Mouse (Mus musculus): ENCODE results near the gene Gm20547. TPM values are rescaled to one million over a fixed set of nuclear protein-coding genes. Genes with fewer than 3 reads are reported as not detected.
A peak's percentile ranks its signal among the peaks of the same experiment; 100 is the strongest.
"Not testable (repeated sequence)": the region's sequence is repeated elsewhere in the genome, so short reads cannot be mapped to it uniquely, and the experiment has no call there.

The Gm20547 gene
- polyA plus RNA-seq, 1 experiment from 2014 or later: 0.06 TPM

- no peak overlapping the region for H3K4me3 ChIP-seq
- no peaks in the 10 kb centered on the region for H3K9me3 ChIP-seq (replicated peaks)
- no peaks in the 10 kb centered on the region for H3K27me3 ChIP-seq (ENCODE audit: low read depth, poor library complexity, severe bottlenecking)
- no peak for DNase-seq (ENCODE audit: low spot score)
- WGBS: 93% methylated on average over 9 of the region's 9 CpGs
- H3K27ac ChIP-seq: no peak overlapping the region
- H3K36me3 ChIP-seq: peaks cover 72% of the 10 kb centered on the region
- peaks cover 17% of the 10 kb centered on the region for H3K4me1 ChIP-seq
Observed at GRCm38 (mm10) chr17:34902895-34903294, 21.1 kb upstream of the Gm20547 start.

- WGBS: 93% methylated on average over 9 of the region's 10 CpGs
- H3K27ac ChIP-seq; H3K4me3 ChIP-seq; DNase-seq (ENCODE audit: low spot score); H3K27me3 ChIP-seq (ENCODE audit: low read depth, poor library complexity, severe bottlenecking); H3K9me3 ChIP-seq (replicated peaks): not testable (repeated sequence)
- peaks cover 63% of the 10 kb centered on the region for H3K36me3 ChIP-seq
- peaks cover 27% of the 10 kb centered on the region for H3K4me1 ChIP-seq
Observed at GRCm38 (mm10) chr17:34901948-34902347, 20.1 kb upstream of the Gm20547 start.

DNA sequence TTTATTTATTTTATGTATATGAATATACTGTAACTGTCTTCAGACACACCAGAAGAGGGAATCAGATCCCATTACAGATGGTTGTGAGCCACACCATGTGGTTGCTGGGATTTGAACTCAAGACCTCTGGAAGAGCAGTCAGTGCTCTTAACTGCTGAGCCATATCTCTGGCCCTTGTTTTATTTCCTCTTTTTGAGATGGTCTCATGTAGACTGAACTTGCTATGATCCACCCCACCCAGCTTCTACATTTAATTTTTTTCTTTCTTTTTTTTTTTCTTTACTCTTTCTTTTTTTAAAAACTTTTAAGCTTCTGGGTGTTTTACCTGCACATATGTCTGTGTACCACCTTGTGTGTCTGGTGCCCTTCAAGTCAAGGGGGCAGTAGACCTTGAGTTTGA lies 19.0 kb upstream of the Gm20547 start:
- not testable (repeated sequence) for H3K27ac ChIP-seq; DNase-seq (ENCODE audit: low spot score); H3K9me3 ChIP-seq (replicated peaks); H3K4me3 ChIP-seq; H3K27me3 ChIP-seq (ENCODE audit: low read depth, poor library complexity, severe bottlenecking)
- Histone ChIP-seq H3K36me3 (peaks cover 63% of the 10 kb centered on the region), H3K4me1 (peaks cover 36% of the 10 kb centered on the region)

DNA sequence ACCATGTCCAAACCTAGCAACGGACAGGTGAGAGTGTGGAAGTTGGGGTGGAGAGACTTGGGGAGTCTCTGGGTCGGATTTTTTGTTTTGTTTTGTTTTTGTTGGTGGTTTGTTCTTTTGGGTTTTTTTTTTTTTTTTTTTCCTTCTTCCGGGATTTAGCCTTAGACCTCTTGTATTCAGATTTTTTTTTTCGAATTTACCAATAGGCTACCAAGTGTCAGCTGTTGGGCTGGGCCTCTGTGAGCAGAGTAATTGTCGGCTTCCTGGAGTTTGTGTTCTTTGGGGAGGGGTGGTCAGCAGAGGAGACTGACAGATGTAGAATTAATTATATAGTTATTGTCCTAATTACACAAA lies 18.0 kb upstream of the Gm20547 start:
- 8% methylated on average over 5 of the region's 5 CpGs for WGBS
- H3K4me1 ChIP-seq: peaks cover 46% of the 10 kb centered on the region
- no peaks in the 10 kb centered on the region for H3K9me3 ChIP-seq (replicated peaks)
- no peaks in the 10 kb centered on the region for H3K27me3 ChIP-seq (ENCODE audit: low read depth, poor library complexity, severe bottlenecking)
- no peak for DNase-seq (ENCODE audit: low spot score)
- peak overlapping the region; percentile 100 for H3K27ac ChIP-seq
- peaks cover 61% of the 10 kb centered on the region for H3K36me3 ChIP-seq
- H3K4me3 ChIP-seq: peak overlapping the region; percentile 99

DNA sequence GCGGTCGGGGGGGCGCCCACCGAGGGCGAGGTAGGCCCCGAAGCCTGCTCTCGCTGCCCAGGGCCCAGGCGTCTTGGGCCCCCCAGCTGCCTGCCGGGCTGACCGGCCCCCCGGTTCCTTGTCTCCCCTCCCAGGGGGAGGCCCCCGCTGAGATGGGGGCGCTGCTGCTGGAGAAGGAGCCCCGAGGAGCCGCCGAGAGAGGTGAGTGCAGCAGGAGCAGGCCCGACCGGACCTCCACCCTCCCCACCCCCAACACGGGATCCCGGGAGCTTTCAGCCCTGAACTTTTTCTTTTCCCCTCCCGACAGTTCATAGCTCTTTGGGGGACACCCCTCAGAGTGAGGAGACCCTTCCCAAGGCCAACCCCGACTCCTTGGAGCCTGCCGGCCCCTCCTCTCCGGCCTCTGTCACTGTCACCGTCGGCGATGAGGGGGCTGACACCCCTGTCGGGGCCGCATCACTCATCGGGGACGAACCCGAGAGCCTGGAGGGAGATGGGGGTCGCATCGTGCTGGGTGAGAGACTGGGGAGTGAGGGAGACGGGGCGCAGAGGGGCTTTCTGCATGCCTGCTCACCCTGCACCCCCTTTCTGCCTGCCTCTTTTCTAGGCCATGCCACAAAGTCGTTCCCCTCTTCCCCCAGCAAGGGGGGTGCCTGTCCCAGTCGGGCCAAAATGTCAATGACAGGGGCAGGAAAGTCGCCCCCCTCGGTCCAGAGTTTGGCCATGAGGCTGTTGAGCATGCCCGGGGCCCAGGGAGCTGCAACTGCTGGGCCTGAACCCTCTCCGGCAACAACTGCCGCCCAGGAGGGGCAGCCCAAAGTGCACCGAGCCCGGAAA lies 17.4 kb upstream of the Gm20547 start:
- Histone ChIP-seq H3K27ac (peak overlapping the region; percentile 100), H3K36me3 (peaks cover 55% of the 10 kb centered on the region), H3K4me1 (peaks cover 46% of the 10 kb centered on the region), H3K4me3 (peak overlapping the region; percentile 99), H3K27me3 (ENCODE audit: low read depth, poor library complexity, severe bottlenecking) (no peaks in the 10 kb centered on the region), H3K9me3 (replicated peaks) (no peaks in the 10 kb centered on the region)
- under 1% methylated on average over 43 of the region's 45 CpGs for WGBS
- peak; percentile 60 for DNase-seq (ENCODE audit: low spot score)

- Histone ChIP-seq H3K9me3 (replicated peaks) (no peaks in the 10 kb centered on the region), H3K4me1 (peaks cover 51% of the 10 kb centered on the region), H3K27ac (peak overlapping the region; percentile 100), H3K36me3 (peaks cover 49% of the 10 kb centered on the region), H3K27me3 (ENCODE audit: low read depth, poor library complexity, severe bottlenecking) (no peaks in the 10 kb centered on the region), H3K4me3 (peak overlapping the region; percentile 99)
- WGBS: 1% methylated on average over 42 of the region's 47 CpGs
- peak; percentile 79 for DNase-seq (ENCODE audit: low spot score)
Observed at GRCm38 (mm10) chr17:34898706-34899052, 16.8 kb upstream of the Gm20547 start.

- Histone ChIP-seq H3K36me3 (peaks cover 44% of the 10 kb centered on the region), H3K9me3 (replicated peaks) (no peaks in the 10 kb centered on the region), H3K27ac (peak within 1 kb of the TSS; percentile 100), H3K27me3 (ENCODE audit: low read depth, poor library complexity, severe bottlenecking) (no peaks in the 10 kb centered on the region), H3K4me1 (peaks cover 56% of the 10 kb centered on the region), H3K4me3 (peak within 1 kb of the TSS; percentile 99)
- WGBS: under 1% methylated on average over 43 of the region's 44 CpGs
- DNase-seq (ENCODE audit: low spot score): peak; percentile 90
Observed at GRCm38 (mm10) chr17:34898160-34898586, 16.3 kb upstream of the Gm20547 start, which contains the start of the genes C2 and Ehmt2. Gene C2 (minus strand): TSS chr17:34898265. Gene Ehmt2 (plus strand): TSS chr17:34898469.

- H3K4me3 ChIP-seq: peak overlapping the region; percentile 99
- no peaks in the 10 kb centered on the region for H3K27me3 ChIP-seq (ENCODE audit: low read depth, poor library complexity, severe bottlenecking)
- peaks cover 38% of the 10 kb centered on the region for H3K36me3 ChIP-seq
- no peaks in the 10 kb centered on the region for H3K9me3 ChIP-seq (replicated peaks)
- peak overlapping the region; percentile 100 for H3K27ac ChIP-seq
- WGBS: 27% methylated on average over 10 of the region's 10 CpGs
- H3K4me1 ChIP-seq: peaks cover 56% of the 10 kb centered on the region
- peak; percentile 46 for DNase-seq (ENCODE audit: low spot score)
Observed at GRCm38 (mm10) chr17:34897373-34898159, 15.7 kb upstream of the Gm20547 start.

GRCm38 (mm10) chr17:34896366-34896765 lies 14.5 kb upstream of the Gm20547 start:
- Histone ChIP-seq H3K36me3 (peaks cover 27% of the 10 kb centered on the region), H3K27ac (0 out of 2 replicates have a peak overlapping the region, but pooled peaks have one; percentile 99), H3K4me1 (peaks cover 56% of the 10 kb centered on the region), H3K4me3 (peak overlapping the region; percentile 99), H3K9me3 (replicated peaks) (no peaks in the 10 kb centered on the region), H3K27me3 (ENCODE audit: low read depth, poor library complexity, severe bottlenecking) (no peaks in the 10 kb centered on the region)
- WGBS: 90% methylated on average over 17 of the region's 17 CpGs
- no peak for DNase-seq (ENCODE audit: low spot score)

- peaks cover 21% of the 10 kb centered on the region for H3K36me3 ChIP-seq
- H3K4me1 ChIP-seq: peaks cover 56% of the 10 kb centered on the region
- peak overlapping the region; percentile 99 for H3K4me3 ChIP-seq
- peak overlapping the region; percentile 99 for H3K27ac ChIP-seq
- H3K9me3 ChIP-seq (replicated peaks): no peaks in the 10 kb centered on the region
- no peaks in the 10 kb centered on the region for H3K27me3 ChIP-seq (ENCODE audit: low read depth, poor library complexity, severe bottlenecking)
- 94% methylated on average over 15 of the region's 15 CpGs for WGBS
- no peak for DNase-seq (ENCODE audit: low spot score)
Observed at GRCm38 (mm10) chr17:34895724-34896123, 13.9 kb upstream of the Gm20547 start.

- H3K27ac ChIP-seq: peak overlapping the region; percentile 99
- no peaks in the 10 kb centered on the region for H3K27me3 ChIP-seq (ENCODE audit: low read depth, poor library complexity, severe bottlenecking)
- 10% methylated on average over 51 of the region's 51 CpGs for WGBS
- DNase-seq (ENCODE audit: low spot score): peak; percentile 63
- H3K4me3 ChIP-seq: peak overlapping the region; percentile 99
- peaks cover 18% of the 10 kb centered on the region for H3K36me3 ChIP-seq
- peaks cover 50% of the 10 kb centered on the region for H3K4me1 ChIP-seq
- H3K9me3 ChIP-seq (replicated peaks): no peaks in the 10 kb centered on the region
Observed at GRCm38 (mm10) chr17:34894801-34895530, 13.1 kb upstream of the Gm20547 start.

DNA sequence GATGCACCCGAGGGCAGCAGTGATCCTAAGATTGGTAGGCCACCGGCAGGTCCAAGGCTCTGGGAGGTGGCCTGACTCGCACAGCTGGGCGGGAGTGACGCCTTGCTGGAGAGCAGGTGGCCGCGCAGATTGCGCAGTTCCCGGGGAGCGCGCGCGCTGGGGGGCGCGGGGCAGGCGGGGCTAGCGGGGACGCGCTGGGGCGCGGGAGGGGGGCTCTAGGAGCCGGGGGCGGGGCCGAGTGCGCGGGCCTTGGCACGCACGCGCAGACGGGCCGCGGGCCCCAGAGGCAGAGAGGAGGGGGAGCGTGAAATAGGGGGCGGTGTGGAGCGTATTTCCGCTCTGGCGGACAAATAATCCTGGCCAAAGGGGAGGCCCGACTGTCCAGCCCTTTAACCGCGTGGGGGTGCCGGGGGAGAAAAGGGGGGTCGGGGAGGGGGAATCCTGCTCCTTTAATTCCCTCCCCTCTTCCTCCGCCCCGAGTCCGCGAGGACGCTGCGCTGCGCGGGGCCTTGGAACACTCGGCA lies 12.3 kb upstream of the Gm20547 start:
- peak; percentile 97 for DNase-seq (ENCODE audit: low spot score)
- Histone ChIP-seq H3K36me3 (peaks cover 18% of the 10 kb centered on the region), H3K27me3 (ENCODE audit: low read depth, poor library complexity, severe bottlenecking) (no peaks in the 10 kb centered on the region), H3K4me3 (peak overlapping the region; percentile 99), H3K9me3 (replicated peaks) (no peaks in the 10 kb centered on the region), H3K27ac (peak overlapping the region; percentile 99), H3K4me1 (peaks cover 43% of the 10 kb centered on the region)
- WGBS: under 1% methylated on average over 35 of the region's 51 CpGs
